Mouse (Mus musculus) small intestine, adult 2 months (tissue): ENCODE data around the gene Klhl21. TPM values are rescaled to one million over a fixed set of nuclear protein-coding genes. Genes with fewer than 3 reads are reported as not detected.

Experiments
- H3K27ac ChIP-seq: fragments of 200-500 bp; 2 replicates; pipeline ENCODE4 v1.5.1; 2012; ENCODE audit warnings: low read depth, low read length, control low read depth, inconsistent platforms; ENCODE audit not compliant: insufficient read depth
- H3K27me3 ChIP-seq: fragments of 200-500 bp; 2 replicates; pipeline ENCODE4 v1.6.1; 2012; ENCODE audit warnings: mild to moderate bottlenecking, moderate library complexity, low read length, inconsistent platforms; ENCODE audit not compliant: control insufficient read depth, insufficient read depth
- H3K36me3 ChIP-seq: fragments of 200-500 bp; 2 replicates; pipeline ENCODE4 v1.6.1; 2012; ENCODE audit warnings: mild to moderate bottlenecking, low read length, control low read depth, inconsistent platforms; ENCODE audit not compliant: control insufficient read depth, insufficient read depth
- H3K4me1 ChIP-seq: fragments of 200-500 bp; 2 replicates; pipeline ENCODE4 v1.6.1; 2012; ENCODE audit warnings: low read length, inconsistent platforms, mixed read lengths; ENCODE audit not compliant: control insufficient read depth, insufficient read depth, insufficient read length
- H3K4me3 ChIP-seq: fragments of 200-500 bp; 2 replicates; pipeline ENCODE4 v1.5.1; 2012; ENCODE audit warnings: low read depth, mild to moderate bottlenecking, control low read depth, inconsistent platforms, low read length, moderate library complexity
- CTCF ChIP-seq: fragments of 200-500 bp; IDR thresholded peaks from 2 replicates; pipeline ENCODE4 v1.5.1; 2012; ENCODE audit warnings: low read depth, mild to moderate bottlenecking, control low read depth, inconsistent platforms, low read length, moderate library complexity, mixed read lengths; ENCODE audit not compliant: insufficient replicate concordance, insufficient read length; ENCODE audit errors: extremely low read depth
- POLR2A ChIP-seq: fragments of 200-500 bp; IDR thresholded peaks from 2 replicates; pipeline ENCODE4 v1.6.1; 2012; ENCODE audit warnings: low read depth, mild to moderate bottlenecking, control low read depth, inconsistent platforms, low read length, moderate library complexity
- WGBS: fragments of 180-500 bp; shearing (Covaris S2); methylation state at CpG from one replicate; pipeline ENCODE4 v1.1.7; 2018; 5-methylcytosine and 5-hydroxymethylcytosine counted together
- polyA plus RNA-seq: library from polyadenylated mRNA; depleted of rRNA; stranded (reverse); fragments of >200 nt; gene quantifications from 2 replicates; pipeline ENCODE4 v1.2.3, GENCODE M21; 2012

Klhl21 gene
- polyA plus RNA-seq, 1 experiment, result 19.8 TPM

GRCm38 (mm10) chr4:152002063-152002462, 6.5 kb upstream of the Klhl21 start:
- Histone ChIP-seq H3K27ac (no peak overlapping the region), H3K27me3 (no peaks in the 10 kb centered on the region), H3K4me3 (no peak overlapping the region), H3K4me1 (no peaks in the 10 kb centered on the region), H3K36me3 (no peaks in the 10 kb centered on the region)
- TF ChIP-seq POLR2A (no peak), CTCF (no peak)
- WGBS, result 89% methylated on average over 3 of the region's 3 CpGs

DNA sequence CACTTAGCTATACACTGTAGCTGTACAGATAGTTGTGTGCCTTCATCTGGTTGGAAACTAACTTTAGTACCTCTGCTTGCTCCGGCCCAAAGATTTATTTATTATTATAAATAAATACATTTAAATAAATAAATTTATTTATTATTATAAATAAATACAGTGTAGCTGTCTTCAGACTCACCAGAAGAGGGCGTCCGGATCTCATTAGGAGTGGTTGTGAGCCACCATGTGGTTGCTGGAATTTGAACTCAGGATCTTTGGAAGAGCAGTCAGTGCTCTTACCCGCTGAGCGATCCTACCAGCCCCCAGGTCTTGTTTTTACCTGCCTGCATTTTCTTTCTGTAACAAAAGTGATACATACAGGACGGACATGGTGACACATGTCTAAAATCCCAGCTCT, 2.5 kb upstream of the Klhl21 start:
- 64% methylated on average over 6 of the region's 6 CpGs for WGBS
- peaks cover 9% of the 10 kb centered on the region for H3K4me1 ChIP-seq
- H3K27me3 ChIP-seq, result no peaks in the 10 kb centered on the region
- no peak overlapping the region for H3K27ac ChIP-seq
- no peaks in the 10 kb centered on the region for H3K36me3 ChIP-seq
- TF ChIP-seq CTCF (peak; percentile 18; the same call in 1 of the 2 replicates), POLR2A (no peak)
- H3K4me3 ChIP-seq, result no peak overlapping the region

DNA sequence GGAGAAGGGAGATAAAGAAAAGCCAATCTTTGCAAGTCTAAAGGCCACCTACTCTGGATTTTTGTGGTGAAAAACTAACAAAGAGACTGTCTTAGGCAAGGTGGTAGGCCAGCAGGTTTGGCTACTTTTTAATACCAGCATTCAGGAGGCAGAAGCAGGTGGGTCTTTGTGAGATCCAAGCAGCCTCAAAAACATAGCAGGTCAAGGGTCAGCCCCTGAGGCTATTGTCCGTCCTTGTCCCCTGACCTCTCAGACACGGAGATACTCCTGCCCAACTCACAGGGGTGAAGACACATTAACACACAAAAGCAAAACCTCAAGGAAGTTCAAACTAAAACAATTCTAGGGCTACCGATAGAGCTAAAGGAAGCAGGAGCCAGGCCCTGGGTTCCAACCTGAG, 1.8 kb upstream of the Klhl21 start:
- WGBS, result 82% methylated on average over 3 of the region's 3 CpGs
- TF ChIP-seq POLR2A (no peak), CTCF (no peak)
- Histone ChIP-seq H3K36me3 (no peaks in the 10 kb centered on the region), H3K27ac (no peak overlapping the region), H3K4me1 (peaks cover 16% of the 10 kb centered on the region), H3K4me3 (no peak overlapping the region), H3K27me3 (no peaks in the 10 kb centered on the region)

GRCm38 (mm10) chr4:152007481-152008147, 989 bp upstream of the Klhl21 start:
- WGBS, result 17% methylated on average over 8 of the region's 8 CpGs
- TF ChIP-seq POLR2A (peak; percentile 21; the same call in 1 of the 2 replicates), CTCF (no peak)
- H3K36me3 ChIP-seq, result no peaks in the 10 kb centered on the region
- peak overlapping the region; percentile 85 for H3K4me3 ChIP-seq
- no peaks in the 10 kb centered on the region for H3K27me3 ChIP-seq
- peaks cover 23% of the 10 kb centered on the region for H3K4me1 ChIP-seq
- peak overlapping the region; percentile 59 for H3K27ac ChIP-seq

GRCm38 (mm10) chr4:152008148-152008500, 479 bp upstream of the Klhl21 start:
- TF ChIP-seq CTCF (no peak), POLR2A (no peak)
- peaks cover 1% of the 10 kb centered on the region; the same call in 1 of the 2 replicates for H3K36me3 ChIP-seq
- H3K27me3 ChIP-seq, result no peaks in the 10 kb centered on the region
- H3K4me1 ChIP-seq, result peaks cover 28% of the 10 kb centered on the region
- peak overlapping the region; percentile 59 for H3K27ac ChIP-seq
- peak overlapping the region; percentile 85 for H3K4me3 ChIP-seq
- under 1% methylated on average over 14 of the region's 14 CpGs for WGBS

DNA sequence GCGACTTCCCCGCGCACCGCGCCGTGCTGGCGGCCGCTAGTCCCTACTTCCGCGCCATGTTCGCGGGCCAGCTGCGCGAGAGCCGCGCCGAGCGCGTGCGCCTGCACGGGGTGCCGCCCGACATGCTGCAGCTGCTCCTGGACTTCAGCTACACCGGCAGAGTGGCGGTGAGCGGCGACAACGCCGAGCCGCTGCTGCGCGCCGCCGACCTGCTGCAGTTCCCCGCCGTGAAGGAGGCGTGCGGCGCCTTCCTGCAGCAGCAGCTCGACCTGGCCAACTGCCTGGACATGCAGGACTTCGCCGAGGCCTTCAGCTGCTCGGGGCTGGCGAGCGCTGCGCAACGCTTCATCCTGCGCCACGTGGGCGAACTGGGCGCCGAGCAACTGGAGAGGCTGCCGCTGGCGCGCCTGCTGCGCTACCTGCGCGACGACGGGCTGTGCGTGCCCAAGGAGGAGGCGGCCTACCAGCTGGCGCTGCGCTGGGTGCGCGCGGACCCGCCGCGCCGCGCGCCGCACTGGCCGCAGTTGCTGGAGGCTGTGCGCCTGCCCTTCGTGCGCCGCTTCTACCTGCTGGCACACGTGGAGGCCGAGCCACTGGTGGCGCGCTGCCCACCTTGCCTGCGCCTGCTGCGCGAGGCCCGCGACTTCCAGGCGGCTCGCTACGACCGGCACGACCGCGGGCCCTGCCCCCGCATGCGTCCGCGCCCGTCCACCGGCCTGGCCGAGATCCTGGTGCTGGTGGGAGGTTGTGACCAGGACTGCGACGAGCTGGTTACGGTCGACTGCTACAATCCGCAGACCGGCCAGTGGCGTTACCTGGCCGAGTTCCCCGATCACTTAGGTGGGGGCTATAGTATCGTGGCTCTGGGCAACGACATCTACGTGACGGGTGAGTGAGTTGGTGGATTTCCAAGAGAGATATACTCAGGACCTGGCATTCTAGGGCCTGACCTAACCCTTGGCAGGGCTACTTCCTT, 761 bp downstream of the Klhl21 start:
- H3K4me3 ChIP-seq, result peak overlapping the region; percentile 85
- under 1% methylated on average over 115 of the region's 115 CpGs for WGBS
- H3K27ac ChIP-seq, result peak overlapping the region; percentile 83
- no peak for TF ChIP-seq POLR2A
- TF ChIP-seq CTCF, result no peak
- peaks cover 1% of the 10 kb centered on the region; the same call in 1 of the 2 replicates for H3K36me3 ChIP-seq
- no peaks in the 10 kb centered on the region for H3K27me3 ChIP-seq
- H3K4me1 ChIP-seq, result peaks cover 29% of the 10 kb centered on the region
